Mouse (Mus musculus): ENCODE measurements around the gene 6030468B19Rik. TPM values are rescaled to one million over a fixed set of nuclear protein-coding genes. Genes with fewer than 3 reads are reported as not detected.

The 6030468B19Rik gene
- not detected for polyA plus RNA-seq (2017; shearing (Covaris generic))

GRCm38 (mm10) chr11:117797511-117798159 lies at the start of gene 6030468B19Rik:
Gene 6030468B19Rik, plus strand, starts transcription at chr11:117797660.

GRCm38 (mm10) chr11:117781993-117782704 lies 15.3 kb upstream of the 6030468B19Rik start, which contains the start of the genes Tmc8 and Tmc6:
Gene Tmc8, plus strand, starts transcription at chr11:117782076.
Gene Tmc6, minus strand, starts transcription at chr11:117782198.

GRCm38 (mm10) chr11:117809407-117810311 lies 12.2 kb downstream of the 6030468B19Rik start, which contains the start of the genes Gm20708 and Syngr2:
Gene Gm20708, plus strand, starts transcription at chr11:117809668.
Gene Syngr2, plus strand, starts transcription at chr11:117809668.

GRCm38 (mm10) chr11:117825333-117826101 lies 28.1 kb downstream of the 6030468B19Rik start, which contains the start of the genes Afmid and Tk1:
Gene Afmid, plus strand, starts transcription at chr11:117825924.
Gene Tk1, minus strand, starts transcription at chr11:117826092.

GRCm38 (mm10) chr11:117848985-117849671 lies 51.7 kb downstream of the 6030468B19Rik start, which contains the start of gene Birc5:
Gene Birc5, plus strand, starts transcription at chr11:117849251.

Other genes with a start within 250 kb of the 6030468B19Rik start
- gene Tnrc6c, start 143.4 kb upstream of the 6030468B19Rik start, polyA plus RNA-seq (2017; shearing (Covaris generic)): 24.1 TPM
- 53.2 TPM for gene Tmc8, start 15.6 kb upstream of the 6030468B19Rik start, polyA plus RNA-seq (2017; shearing (Covaris generic))
- gene Tmc6, start 15.5 kb upstream of the 6030468B19Rik start, polyA plus RNA-seq (2017; shearing (Covaris generic)): 104 TPM
- gene Gm20708, start 12.0 kb downstream of the 6030468B19Rik start, polyA plus RNA-seq (2017; shearing (Covaris generic)): not detected
- 102 TPM for gene Syngr2, start 12.0 kb downstream of the 6030468B19Rik start, polyA plus RNA-seq (2017; shearing (Covaris generic))
- gene Afmid, start 28.3 kb downstream of the 6030468B19Rik start, polyA plus RNA-seq (2017; shearing (Covaris generic)): 14.8 TPM
- 11.6 TPM for gene Tk1, start 28.4 kb downstream of the 6030468B19Rik start, polyA plus RNA-seq (2017; shearing (Covaris generic))
- gene Birc5, start 51.6 kb downstream of the 6030468B19Rik start, polyA plus RNA-seq (2017; shearing (Covaris generic)): 0.69 TPM
- not detected for gene Tmem235, start 63.1 kb downstream of the 6030468B19Rik start, polyA plus RNA-seq (2017; shearing (Covaris generic))
- 7.1 TPM for gene Tha1, start 75.8 kb downstream of the 6030468B19Rik start, polyA plus RNA-seq (2017; shearing (Covaris generic))
- 466 TPM for gene Socs3, start 172.4 kb downstream of the 6030468B19Rik start, polyA plus RNA-seq (2017; shearing (Covaris generic))
- gene Pgs1, start 188.6 kb downstream of the 6030468B19Rik start, polyA plus RNA-seq (2017; shearing (Covaris generic)): 40.1 TPM

Measured in effector memory CD4-positive, alpha-beta T cell, adult 5 months (primary cell).